Mouse (Mus musculus): ENCODE measurements at regions not wholly inside any gene's neighbourhood (a gene's known extent, or its start where the extent isn't known, plus 50 kb on each side); places are given as distances from the start of the nearest gene placed in this dataset.

- DNase-seq (ENCODE audit: low spot score in 2 of 2) = no peak
Measured at GRCm38 (mm10) chr16:93458011-93458585, 145.8 kb downstream of the Setd4 start.

DNA sequence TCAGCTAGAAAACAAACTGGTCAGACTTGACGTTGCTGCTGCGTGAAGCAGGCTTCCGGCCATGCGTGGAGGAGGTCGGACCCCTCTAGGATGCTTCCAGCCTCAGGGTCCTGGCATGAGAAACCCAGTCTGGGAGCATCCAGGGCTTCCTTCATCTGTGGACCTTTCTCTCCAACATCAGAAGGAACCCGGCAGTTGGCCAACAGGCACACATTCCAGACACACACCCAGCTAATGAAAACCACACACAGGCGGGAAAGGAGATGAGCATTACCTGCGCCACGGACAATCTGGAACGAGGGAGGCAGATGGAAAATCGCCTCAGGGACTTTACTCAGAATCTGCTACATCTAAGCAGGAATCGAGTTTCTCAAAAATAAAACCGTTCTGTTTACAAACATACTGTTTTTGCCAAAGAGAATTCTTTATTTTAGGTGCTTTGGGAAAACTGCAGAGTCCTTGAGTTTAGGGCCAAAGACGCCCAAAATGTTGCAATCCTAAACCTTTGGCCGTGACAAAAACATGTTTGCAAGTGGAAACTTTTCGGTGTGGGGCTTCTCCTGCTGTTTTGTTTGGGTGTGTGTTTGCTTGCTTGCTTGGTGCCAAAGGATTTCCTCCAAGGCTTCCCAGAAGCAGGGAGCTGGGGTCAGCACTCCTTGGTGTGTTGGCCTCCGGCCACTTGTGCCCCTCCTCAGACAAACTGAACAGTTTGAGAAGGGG lies 147.0 kb downstream of the Setd4 start:
- DNase-seq (ENCODE audit: low spot score in 2 of 2) = no peak

DNA sequence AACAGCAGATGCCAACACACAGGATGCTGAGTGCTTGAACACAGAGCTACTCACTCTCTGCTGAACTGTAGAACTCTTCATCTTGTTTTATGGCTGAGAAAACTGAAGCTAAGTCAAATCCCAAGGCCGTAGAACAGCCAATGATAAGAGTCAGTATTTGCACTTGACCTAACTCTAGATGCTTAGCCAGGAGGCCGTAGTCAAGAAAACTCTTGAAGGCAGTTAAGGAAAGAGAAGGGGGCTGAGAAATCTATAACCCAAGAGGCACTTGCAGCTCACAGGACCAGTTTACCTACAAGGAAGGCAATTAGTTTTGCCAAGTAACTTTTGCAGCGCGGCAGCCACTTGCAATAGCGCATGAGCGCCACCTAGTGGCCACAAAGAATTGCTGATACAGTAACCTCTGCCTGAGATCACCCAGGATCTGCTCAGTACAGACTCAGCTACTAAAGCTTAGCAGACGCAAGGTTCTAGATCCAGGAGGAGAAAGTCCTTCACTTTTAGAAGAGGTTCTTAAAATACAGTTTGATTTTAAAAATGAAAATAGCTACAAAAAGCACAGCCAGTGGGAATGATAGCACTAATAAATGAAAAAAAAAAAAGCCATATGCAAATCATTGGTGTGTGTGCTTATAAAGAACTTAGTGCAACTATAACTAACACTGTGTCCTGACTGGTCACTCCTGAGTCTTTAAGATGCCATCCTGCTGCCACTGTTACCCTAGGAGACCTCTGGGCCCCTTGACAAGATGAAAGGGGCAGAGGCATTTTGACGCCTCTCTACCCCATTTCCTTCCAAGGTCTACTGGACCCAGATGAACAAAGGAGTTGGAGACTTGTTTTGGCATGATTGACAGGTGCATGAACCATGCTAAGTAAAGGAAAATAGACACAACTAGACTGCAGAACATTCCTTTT lies 149.5 kb downstream of the Setd4 start:
- peak; percentile 72 to 87 for DNase-seq (ENCODE audit: low spot score in 2 of 2)

GRCm38 (mm10) chr16:93453056-93453455 lies 150.8 kb downstream of the Setd4 start:
- no peak for DNase-seq (ENCODE audit: low spot score in 2 of 2)

DNA sequence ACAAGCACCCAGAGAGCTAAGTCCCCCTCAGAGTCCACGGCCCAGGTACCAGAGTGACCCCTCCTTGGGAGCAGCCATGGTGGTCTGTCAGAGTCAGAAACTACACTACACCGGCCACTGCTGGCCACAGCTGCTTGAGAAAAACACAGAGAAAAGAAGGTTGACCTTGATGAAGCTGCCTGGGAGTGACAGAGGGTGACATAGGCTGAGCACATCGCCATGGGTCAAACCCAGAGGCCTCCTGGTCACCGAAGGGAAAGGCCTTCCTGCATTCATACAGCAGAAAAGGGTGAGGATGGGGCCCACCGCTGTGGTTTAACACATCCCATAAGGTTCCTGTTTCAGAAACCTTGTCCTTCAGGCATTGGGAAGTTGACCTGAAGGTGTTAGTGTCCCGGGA lies 153.0 kb downstream of the Setd4 start:
- DNase-seq (ENCODE audit: low spot score in 2 of 2) = no peak

- DNase-seq (ENCODE audit: low spot score in 2 of 2) = no peak
Measured at GRCm38 (mm10) chr16:93449925-93450324, 153.9 kb downstream of the Setd4 start.

- no peak for DNase-seq (ENCODE audit: low spot score in 2 of 2)
Measured at GRCm38 (mm10) chr16:93448124-93448523, 155.7 kb downstream of the Setd4 start.

GRCm38 (mm10) chr16:93446970-93447369 lies 156.9 kb downstream of the Setd4 start:
- no peak for DNase-seq (ENCODE audit: low spot score in 2 of 2)

GRCm38 (mm10) chr16:93446206-93446605 lies 157.7 kb downstream of the Setd4 start:
- no peak for DNase-seq (ENCODE audit: low spot score in 2 of 2)

GRCm38 (mm10) chr16:93442837-93443236 lies 161.0 kb downstream of the Setd4 start:
- no peak for DNase-seq (ENCODE audit: low spot score in 2 of 2)

GRCm38 (mm10) chr16:93437608-93438425 lies 166.0 kb downstream of the Setd4 start:
- no peak for DNase-seq (ENCODE audit: low spot score in 2 of 2)

DNA sequence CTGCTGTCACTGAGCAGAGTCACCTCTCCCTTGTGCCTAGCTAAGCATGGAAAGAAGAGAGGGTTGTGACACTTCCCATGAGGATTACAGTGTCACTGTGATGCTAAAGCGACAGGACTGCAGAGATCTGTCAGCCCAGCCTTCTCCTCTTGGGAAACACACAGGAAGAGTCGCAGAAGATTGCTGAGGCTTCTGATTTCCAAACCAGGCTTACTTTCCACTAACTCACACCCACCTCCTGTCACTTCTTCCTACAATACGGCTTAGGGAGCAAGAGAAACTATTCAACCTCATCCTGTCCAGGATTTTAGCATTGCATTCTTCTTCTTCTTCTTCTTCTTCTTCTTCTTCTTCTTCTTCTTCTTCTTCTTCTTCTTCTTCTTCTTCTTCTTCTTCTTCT lies 167.1 kb downstream of the Setd4 start:
- no peak for DNase-seq (ENCODE audit: low spot score in 2 of 2)

DNA sequence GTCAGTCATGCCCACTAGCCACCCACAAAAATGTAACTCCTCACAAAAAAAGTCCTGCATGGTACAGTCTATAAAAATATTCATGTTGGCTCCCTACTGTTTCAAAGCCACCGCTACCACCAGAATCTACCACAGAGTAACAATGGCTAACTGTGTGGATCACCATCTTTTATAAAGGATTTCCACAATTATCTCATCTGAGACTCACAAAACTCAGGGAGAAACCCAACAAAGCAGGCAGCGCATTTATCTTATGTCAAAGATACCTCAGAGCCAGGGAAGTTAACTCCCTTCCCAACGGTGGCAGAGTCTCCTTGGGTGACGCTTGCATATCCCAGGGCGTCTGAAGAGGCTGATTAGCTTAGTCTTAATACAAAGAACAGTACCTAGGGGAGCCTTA lies 172.5 kb downstream of the Setd4 start:
- DNase-seq (ENCODE audit: low spot score in 2 of 2) = no peak

GRCm38 (mm10) chr16:93429324-93429781 lies 174.5 kb downstream of the Setd4 start:
- no peak for DNase-seq (ENCODE audit: low spot score in 2 of 2)

DNA sequence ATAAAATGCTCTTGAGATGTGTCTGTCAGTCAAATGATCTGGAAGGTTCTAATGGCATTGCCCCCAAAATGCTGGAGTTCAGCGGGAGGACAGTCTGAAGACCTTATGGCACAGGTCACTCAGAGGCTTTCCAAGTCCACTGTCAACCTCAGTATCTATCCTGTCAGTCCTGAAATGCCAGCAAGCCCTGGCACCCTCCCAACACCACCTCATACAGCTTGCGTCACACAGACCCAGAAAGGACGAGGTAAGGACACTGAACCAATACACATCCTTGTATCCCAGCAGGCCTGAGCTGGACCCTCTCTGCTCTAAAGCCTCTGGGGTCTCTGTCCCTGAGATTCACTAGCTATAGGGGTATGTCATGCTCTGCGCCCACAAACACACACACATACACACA lies 176.6 kb downstream of the Setd4 start:
- no peak for DNase-seq (ENCODE audit: low spot score in 2 of 2)

DNA sequence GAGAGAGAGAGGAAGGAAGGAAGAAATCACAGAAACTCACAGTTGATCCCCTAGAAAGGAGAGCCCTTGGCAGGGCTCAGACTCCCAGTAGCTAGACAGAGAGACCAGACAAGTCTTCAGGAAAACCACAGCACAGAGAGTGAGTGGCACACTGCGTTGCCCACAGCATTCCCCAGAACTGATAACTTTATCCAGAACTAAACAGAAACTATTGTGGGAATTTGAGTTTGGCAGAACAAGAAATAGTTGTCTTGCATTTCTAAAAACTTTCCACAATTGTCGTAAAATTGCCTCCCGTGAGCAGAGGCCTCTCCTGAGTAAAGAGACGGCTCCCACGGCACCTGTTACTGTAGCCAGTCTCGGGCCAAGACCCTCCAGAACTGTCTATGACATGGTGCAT lies 178.1 kb downstream of the Setd4 start:
- DNase-seq (ENCODE audit: low spot score in 2 of 2) = no peak

- no peak for DNase-seq (ENCODE audit: low spot score in 2 of 2)
Measured at GRCm38 (mm10) chr16:93423174-93423573, 180.7 kb downstream of the Setd4 start.

DNA sequence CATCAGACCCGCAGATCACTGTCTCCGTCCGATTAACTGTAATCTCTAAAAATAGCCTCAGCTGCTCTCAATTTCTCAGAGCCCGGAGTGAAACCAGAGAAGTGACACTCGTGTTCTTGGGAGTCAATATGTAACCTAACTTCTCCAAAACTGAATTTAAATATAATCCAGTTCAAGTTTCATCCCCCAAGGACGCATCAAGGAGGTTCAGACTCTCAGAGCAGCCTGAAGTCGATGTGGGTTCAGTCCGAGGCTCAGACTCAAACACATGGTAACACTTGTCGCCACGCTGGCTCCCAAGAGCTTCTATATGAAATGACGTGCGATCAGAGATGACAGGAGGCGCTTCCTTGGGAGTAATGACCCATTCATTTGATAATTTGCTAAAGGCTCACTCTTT lies 181.6 kb downstream of the Setd4 start:
- DNase-seq (ENCODE audit: low spot score in 2 of 2) = no peak

DNA sequence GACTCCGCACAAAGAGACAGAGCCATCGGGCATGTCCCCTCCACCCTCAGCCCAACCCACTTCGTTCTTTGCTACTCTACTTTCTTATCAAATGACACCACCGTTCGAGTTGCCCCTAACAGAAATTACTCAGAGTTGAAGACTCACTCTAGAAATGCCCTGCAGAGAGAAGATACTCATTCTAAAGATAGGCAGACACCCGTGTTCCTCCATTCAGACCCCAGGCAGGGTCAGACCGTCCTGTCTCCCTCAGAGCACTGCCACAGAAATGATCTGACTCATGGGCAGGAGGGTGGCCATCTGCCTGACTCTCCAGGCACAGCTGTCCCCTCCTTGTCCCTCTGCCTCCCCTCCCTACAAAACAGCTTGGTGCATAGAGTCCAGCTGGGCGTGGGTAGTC lies 185.6 kb downstream of the Setd4 start:
- peak in 1 of 2 experiments; percentile 19 for DNase-seq (ENCODE audit: low spot score in 2 of 2)

DNA sequence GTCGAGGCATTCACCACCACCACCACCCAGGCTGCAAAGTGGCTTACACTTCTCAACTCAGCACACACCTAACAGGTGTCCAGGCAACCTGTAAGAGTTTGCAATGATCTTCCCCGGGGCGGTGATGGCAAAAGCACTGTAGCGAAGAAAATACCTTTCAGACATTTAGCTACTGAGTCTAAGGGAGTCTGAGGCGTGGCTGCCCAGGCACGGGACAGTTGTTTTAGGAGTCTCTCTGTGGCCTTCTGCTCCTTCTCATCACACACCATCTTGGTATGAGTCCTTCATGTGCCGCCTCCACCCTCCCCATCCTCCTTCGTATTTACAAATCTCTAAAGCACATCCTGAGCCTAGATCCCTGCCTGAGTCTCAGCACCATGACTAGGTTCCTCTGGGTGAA lies 186.0 kb downstream of the Setd4 start:
- peak in 1 of 2 experiments; percentile 11 for DNase-seq (ENCODE audit: low spot score in 2 of 2)

GRCm38 (mm10) chr16:93392024-93392675 lies 211.7 kb downstream of the Setd4 start:
- DNase-seq (ENCODE audit: low spot score in 2 of 2) = no peak

Data from spleen, postnatal 10 days (tissue).